Mouse (Mus musculus) stomach, postnatal 0 days (tissue): ENCODE results near the gene Fgfr2.

ENCODE experiments used
- CTCF ChIP-seq: IDR thresholded peaks from 2 replicates; pipeline ENCODE4 v1.5.1; 2016; ENCODE audit warnings: antibody characterized with exemption, low read depth, mild to moderate bottlenecking, moderate library complexity
- EP300 ChIP-seq: optimal IDR thresholded peaks from 2 replicates; pipeline ENCODE3; 2016; ENCODE audit warnings: antibody characterized with exemption

DNA sequence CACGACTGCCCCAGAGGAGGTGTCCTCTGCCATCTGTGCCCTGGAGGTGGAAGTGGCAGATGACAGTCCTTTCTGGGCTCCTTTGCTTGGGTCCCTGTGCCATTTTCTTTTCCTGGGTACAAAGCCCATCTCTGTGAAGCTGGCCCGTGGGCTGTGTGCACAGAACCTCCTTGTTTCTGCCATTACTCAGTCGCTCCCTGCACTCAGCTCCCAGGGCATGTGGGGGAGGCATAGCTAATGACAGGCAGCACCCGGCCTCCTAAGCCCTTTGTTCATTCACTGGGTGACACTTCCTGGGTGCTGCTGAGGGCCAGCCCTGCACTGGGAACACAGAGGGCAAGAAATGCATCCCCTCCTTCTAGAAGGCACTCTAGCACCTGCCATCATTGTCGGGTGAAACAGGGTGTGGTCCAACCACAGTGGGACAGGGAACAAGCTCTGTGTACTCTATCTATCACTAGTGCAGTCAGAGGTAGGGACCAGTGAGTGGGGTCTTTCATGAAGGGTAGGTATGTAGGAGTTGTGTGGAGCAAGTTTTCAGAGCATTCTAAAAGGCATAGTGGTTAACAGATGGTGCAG, 420.6 kb downstream of the Fgfr2 start:
- TF ChIP-seq EP300, result no peak
- no peak for TF ChIP-seq CTCF
